Mouse (Mus musculus) forebrain, embryonic 14.5 days (tissue): Measurements from ENCODE around the gene Galns. TPM values are rescaled to one million over a fixed set of nuclear protein-coding genes. Genes with fewer than 3 reads are reported as not detected.

Experiments
- ATAC-seq: fragments of 200-750 bp; cut with Nextera tagmentation; 2 replicates; pipeline ENCODE4 v1.8.0; 2017; ENCODE audit warnings: mild to moderate bottlenecking, moderate library complexity
- DNase-seq: peaks from one replicate; pipeline ENCODE4 v3.0.0-alpha.2; 2015; ENCODE audit warnings: low spot score
- H3K27ac ChIP-seq: fragments of 300-500 bp; sonication (generic); 2 replicates; pipeline ENCODE4 v1.5.1; 2014; ENCODE audit warnings: low read depth, mild to moderate bottlenecking, control low read depth, low read length, moderate library complexity
- H3K27me3 ChIP-seq: fragments of 300-500 bp; sonication (generic); replicated peaks from 2 replicates; pipeline ENCODE4 v1.6.1; 2014; ENCODE audit warnings: low read length, control low read depth, mixed read lengths; ENCODE audit not compliant: control insufficient read depth, insufficient read depth
- H3K36me3 ChIP-seq: fragments of 300-500 bp; sonication (generic); 2 replicates; pipeline ENCODE4 v1.6.1; 2014; ENCODE audit warnings: low read length, control low read depth; ENCODE audit not compliant: control insufficient read depth, insufficient read depth
- H3K4me1 ChIP-seq: fragments of 300-500 bp; sonication (generic); 2 replicates; pipeline ENCODE4 v1.6.1; 2014; ENCODE audit warnings: antibody characterized with exemption, low read length, control low read depth; ENCODE audit not compliant: control insufficient read depth, insufficient read depth
- H3K4me2 ChIP-seq: fragments of 300-500 bp; sonication (generic); 2 replicates; pipeline ENCODE4 v1.6.1; 2014; ENCODE audit warnings: mild to moderate bottlenecking, control low read depth, low read length
- H3K4me3 ChIP-seq: fragments of 300-500 bp; sonication (generic); 2 replicates; pipeline ENCODE4 v1.5.1; 2014; ENCODE audit warnings: low read depth, low read length, control low read depth
- H3K9ac ChIP-seq: fragments of 300-500 bp; sonication (generic); 2 replicates; pipeline ENCODE4 v1.6.1; 2014; ENCODE audit warnings: mild to moderate bottlenecking, low read length, control low read depth, moderate library complexity
- H3K9me3 ChIP-seq: fragments of 300-500 bp; sonication (generic); replicated peaks from 2 replicates; pipeline ENCODE4 v1.6.1; 2016; ENCODE audit warnings: low read length, control low read depth, mixed read lengths; ENCODE audit not compliant: control insufficient read depth
- WGBS: fragments of 180-500 bp; shearing (Covaris S2); extraction: QIAGEN DNeasy Blood & Tissue Kit; methylation state at CpG from one replicate; pipeline ENCODE4 v1.1.7; 2014; 5-methylcytosine and 5-hydroxymethylcytosine counted together
- polyA plus RNA-seq: library from polyadenylated mRNA; unstranded; fragments of >200 nt; fragmentation: Nextera tagmentation; extraction: Ambion mirVana; gene quantifications from 2 replicates; pipeline ENCODE4 v1.2.1, GENCODE M21; 2014

The Galns gene
- polyA plus RNA-seq, 1 experiment from 2014 or later = 3.5 TPM

- Histone ChIP-seq H3K4me2 (no peak overlapping the region), H3K9me3 (no peaks in the 10 kb centered on the region), H3K4me1 (peaks cover 5% of the 10 kb centered on the region; the same call in 1 of the 2 replicates), H3K27ac (no peak overlapping the region), H3K27me3 (no peaks in the 10 kb centered on the region), H3K36me3 (peaks cover 23% of the 10 kb centered on the region), H3K9ac (no peak overlapping the region), H3K4me3 (no peak overlapping the region)
- ATAC-seq (no peak), DNase-seq (no peak)
- 84% methylated on average over 15 of the region's 15 CpGs for WGBS
Measured at GRCm38 (mm10) chr8:122648192-122648970, 37.1 kb upstream of the Galns start.

DNA sequence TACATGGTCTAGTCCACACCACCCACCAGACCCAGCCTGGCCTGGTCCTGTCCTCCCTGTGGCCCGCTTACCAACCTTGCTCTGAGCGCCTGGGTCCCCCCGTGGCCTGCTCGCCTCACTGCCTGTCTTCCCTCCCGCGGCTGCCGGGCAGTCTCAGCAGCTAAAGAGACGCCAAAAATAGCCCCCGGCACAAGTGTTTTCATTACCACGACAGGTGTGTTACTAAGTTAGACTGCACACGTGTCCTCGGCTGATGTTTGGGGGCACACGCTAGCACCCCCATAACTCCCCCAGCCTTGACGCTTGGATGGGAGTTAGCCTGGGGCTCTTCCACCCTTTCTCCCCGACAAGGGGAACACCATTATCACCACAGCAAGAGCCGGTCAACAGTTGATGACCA, 35.1 kb upstream of the Galns start:
- Histone ChIP-seq H3K27me3 (no peaks in the 10 kb centered on the region), H3K4me2 (no peak overlapping the region), H3K9me3 (no peaks in the 10 kb centered on the region), H3K4me1 (peaks cover 2% of the 10 kb centered on the region; the same call in 1 of the 2 replicates), H3K9ac (no peak overlapping the region), H3K27ac (no peak overlapping the region), H3K36me3 (peaks cover 35% of the 10 kb centered on the region), H3K4me3 (no peak overlapping the region)
- no peak for DNase-seq
- no peak for ATAC-seq
- WGBS = 92% methylated on average over 16 of the region's 16 CpGs

DNA sequence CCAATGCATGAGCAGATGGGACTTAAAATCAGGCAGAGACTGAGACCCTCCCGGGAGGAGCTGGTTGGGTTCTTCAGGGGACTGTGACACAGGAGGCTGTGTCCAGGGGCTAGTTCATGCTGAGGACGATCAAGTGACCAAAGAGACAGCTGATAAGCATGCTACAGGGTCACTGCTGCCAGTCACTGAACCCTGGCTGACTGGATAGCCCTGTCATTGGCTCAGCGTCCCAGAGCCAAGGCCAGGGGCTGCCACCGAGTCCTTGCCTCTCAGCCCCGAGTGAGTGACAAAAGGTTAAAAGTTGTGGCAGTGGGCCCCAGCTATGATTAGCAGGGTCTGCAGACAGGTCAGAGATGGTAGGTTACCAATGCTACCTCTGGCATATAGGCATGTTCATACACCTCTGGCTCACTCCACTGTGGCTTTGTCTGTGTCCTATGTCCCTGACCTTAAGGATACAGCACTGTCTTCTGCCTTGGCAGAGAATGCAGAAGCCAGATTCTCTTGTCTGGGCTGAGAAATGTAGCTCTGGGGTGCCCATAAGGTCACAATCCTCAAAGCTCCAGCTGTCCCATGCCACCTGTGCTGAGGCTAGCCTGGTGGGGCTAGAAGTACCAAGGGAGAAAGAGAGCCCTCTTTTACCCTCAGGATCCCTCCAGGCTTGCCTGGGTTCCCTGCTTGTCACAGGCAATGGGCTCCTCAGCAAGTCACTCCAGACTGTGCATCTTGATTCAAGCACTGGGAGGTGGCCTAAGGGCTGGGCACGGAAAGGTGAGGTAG, 33.1 kb upstream of the Galns start:
- Histone ChIP-seq H3K4me2 (no peak overlapping the region), H3K36me3 (peaks cover 39% of the 10 kb centered on the region), H3K4me1 (peaks cover 3% of the 10 kb centered on the region), H3K27me3 (no peaks in the 10 kb centered on the region), H3K9me3 (no peaks in the 10 kb centered on the region), H3K27ac (no peak overlapping the region), H3K4me3 (no peak overlapping the region), H3K9ac (no peak overlapping the region)
- WGBS = 76% methylated on average over 6 of the region's 6 CpGs
- ATAC-seq = no peak
- DNase-seq = no peak

DNA sequence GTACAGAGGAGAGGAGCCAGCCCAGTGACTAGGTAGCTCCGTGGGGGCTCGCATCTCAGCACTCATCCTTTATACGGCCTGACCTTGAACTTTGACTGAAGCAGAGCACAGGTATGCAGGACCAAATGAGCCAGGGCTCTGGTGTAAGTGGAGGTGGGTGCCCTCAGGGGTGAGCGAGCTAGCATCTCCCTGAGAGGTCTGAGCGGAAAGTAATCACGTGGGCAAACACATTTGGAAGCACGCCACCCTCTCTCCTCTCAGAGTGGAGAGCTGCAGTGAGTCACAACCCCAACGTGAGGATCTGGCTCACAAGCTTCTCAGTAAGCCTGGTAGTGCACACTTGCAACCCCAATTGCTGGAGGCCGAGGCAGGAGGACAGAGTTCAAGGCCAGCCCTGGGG, 30.8 kb upstream of the Galns start:
- no peaks in the 10 kb centered on the region for H3K27me3 ChIP-seq
- H3K9ac ChIP-seq = no peak overlapping the region
- no peak overlapping the region for H3K27ac ChIP-seq
- no peak overlapping the region for H3K4me2 ChIP-seq
- H3K4me3 ChIP-seq = no peak overlapping the region
- ATAC-seq (no peak), DNase-seq (no peak)
- no peaks in the 10 kb centered on the region for H3K9me3 ChIP-seq
- peaks cover 9% of the 10 kb centered on the region for H3K4me1 ChIP-seq
- peaks cover 44% of the 10 kb centered on the region for H3K36me3 ChIP-seq
- WGBS = 73% methylated on average over 9 of the region's 9 CpGs

- H3K27me3 ChIP-seq = no peaks in the 10 kb centered on the region
- no peak overlapping the region for H3K9ac ChIP-seq
- H3K27ac ChIP-seq = no peak overlapping the region; the same call in 1 of the 2 replicates
- H3K9me3 ChIP-seq = no peaks in the 10 kb centered on the region
- DNase-seq (peak; percentile 60), ATAC-seq (peak; percentile 30; the same call in 1 of the 2 replicates)
- 85% methylated on average over 15 of the region's 15 CpGs for WGBS
- H3K36me3 ChIP-seq = peaks cover 42% of the 10 kb centered on the region
- no peak overlapping the region for H3K4me3 ChIP-seq
- peaks cover 9% of the 10 kb centered on the region for H3K4me1 ChIP-seq
- H3K4me2 ChIP-seq = no peak overlapping the region
Measured at GRCm38 (mm10) chr8:122641406-122641805, 30.1 kb upstream of the Galns start.

- DNase-seq (no peak), ATAC-seq (no peak)
- Histone ChIP-seq H3K9me3 (no peaks in the 10 kb centered on the region), H3K4me3 (no peak overlapping the region), H3K27ac (no peak overlapping the region), H3K4me2 (no peak overlapping the region), H3K36me3 (peaks cover 40% of the 10 kb centered on the region), H3K27me3 (no peaks in the 10 kb centered on the region), H3K9ac (no peak overlapping the region), H3K4me1 (peaks cover 9% of the 10 kb centered on the region)
- WGBS = 89% methylated on average over 4 of the region's 4 CpGs
Measured at GRCm38 (mm10) chr8:122640825-122641224, 29.6 kb upstream of the Galns start.

DNA sequence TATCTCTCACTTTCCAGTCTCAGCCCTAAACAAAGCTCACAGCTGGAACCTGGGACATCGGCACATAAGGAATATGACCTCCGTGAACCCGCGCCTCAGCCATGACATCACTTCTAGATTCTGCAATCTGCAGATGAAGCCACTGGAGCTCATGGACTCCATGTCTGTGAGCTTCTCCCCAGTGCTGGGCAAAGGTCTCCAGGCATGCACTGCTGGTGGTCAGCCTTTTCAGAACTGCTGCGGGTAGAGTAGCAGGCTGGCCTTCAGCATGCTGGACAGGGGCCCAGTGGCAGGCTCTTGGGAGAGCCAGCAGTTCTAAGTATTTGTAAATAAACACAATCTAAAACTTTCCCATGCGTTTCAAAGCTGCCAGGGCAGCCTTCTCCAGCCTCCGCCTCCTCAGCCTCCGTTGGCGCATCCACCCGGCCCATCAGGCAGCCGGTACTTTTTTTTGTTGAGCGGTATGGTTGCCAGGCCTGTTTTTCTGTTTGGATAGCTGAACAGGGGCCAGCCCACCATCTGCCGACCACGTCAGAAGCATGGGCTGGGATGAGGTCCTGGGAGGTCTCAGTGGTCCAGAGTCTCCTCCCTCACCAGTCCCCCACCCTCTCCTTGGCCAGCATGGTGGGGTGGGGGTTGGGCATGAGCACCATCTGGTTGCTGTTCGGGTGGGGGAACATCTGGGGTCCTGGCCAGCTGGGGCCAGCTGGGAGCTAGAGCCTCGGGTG, 28.4 kb upstream of the Galns start:
- H3K4me1 ChIP-seq = peaks cover 9% of the 10 kb centered on the region
- DNase-seq (peak; percentile 70), ATAC-seq (peak; percentile 49; the same call in 1 of the 2 replicates)
- WGBS = 44% methylated on average over 16 of the region's 16 CpGs
- no peaks in the 10 kb centered on the region for H3K9me3 ChIP-seq
- no peaks in the 10 kb centered on the region for H3K27me3 ChIP-seq
- no peak overlapping the region for H3K9ac ChIP-seq
- H3K36me3 ChIP-seq = peaks cover 47% of the 10 kb centered on the region
- H3K4me2 ChIP-seq = no peak overlapping the region
- peak overlapping the region; percentile 60 for H3K27ac ChIP-seq
- H3K4me3 ChIP-seq = no peak overlapping the region

GRCm38 (mm10) chr8:122638601-122639000, 27.3 kb upstream of the Galns start:
- no peak overlapping the region for H3K27ac ChIP-seq
- peaks cover 58% of the 10 kb centered on the region for H3K36me3 ChIP-seq
- H3K4me1 ChIP-seq = peaks cover 9% of the 10 kb centered on the region
- ATAC-seq (no peak), DNase-seq (no peak)
- H3K4me2 ChIP-seq = no peak overlapping the region
- no peak overlapping the region for H3K9ac ChIP-seq
- H3K27me3 ChIP-seq = no peaks in the 10 kb centered on the region
- 76% methylated on average over 16 of the region's 16 CpGs for WGBS
- H3K4me3 ChIP-seq = no peak overlapping the region
- H3K9me3 ChIP-seq = no peaks in the 10 kb centered on the region
